Mouse (Mus musculus) heart, adult 18-20 months (tissue): ENCODE data around the gene Ccna2. TPM values are rescaled to one million over a fixed set of nuclear protein-coding genes. Genes with fewer than 3 reads are reported as not detected.
"Not testable (repeated sequence)": the region's sequence is repeated elsewhere in the genome, so short reads cannot be mapped to it uniquely, and the experiment has no call there.

ENCODE experiments used
- DNase-seq, 2 experiments: peaks; one replicate each; pipeline ENCODE4 v3.0.0; 2021 to 2022; ENCODE audit warnings: mixed read lengths in 1 of 2
- long read RNA-seq, 2 experiments: library from polyadenylated mRNA; stranded (forward); transcript quantifications; one replicate each; pipeline ENCODE4 v2.0.0; 2021
- total RNA-seq, 2 experiments: library from RNA; stranded (reverse); gene quantifications; 2 replicates each; pipeline ENCODE4 v1.2.3; 2021

Ccna2 gene
- total RNA-seq: under 1 TPM; 0.51 to 0.99 TPM
- long read RNA-seq, experiment 1: 0 reads
- long read RNA-seq, experiment 2: 0 reads

DNA sequence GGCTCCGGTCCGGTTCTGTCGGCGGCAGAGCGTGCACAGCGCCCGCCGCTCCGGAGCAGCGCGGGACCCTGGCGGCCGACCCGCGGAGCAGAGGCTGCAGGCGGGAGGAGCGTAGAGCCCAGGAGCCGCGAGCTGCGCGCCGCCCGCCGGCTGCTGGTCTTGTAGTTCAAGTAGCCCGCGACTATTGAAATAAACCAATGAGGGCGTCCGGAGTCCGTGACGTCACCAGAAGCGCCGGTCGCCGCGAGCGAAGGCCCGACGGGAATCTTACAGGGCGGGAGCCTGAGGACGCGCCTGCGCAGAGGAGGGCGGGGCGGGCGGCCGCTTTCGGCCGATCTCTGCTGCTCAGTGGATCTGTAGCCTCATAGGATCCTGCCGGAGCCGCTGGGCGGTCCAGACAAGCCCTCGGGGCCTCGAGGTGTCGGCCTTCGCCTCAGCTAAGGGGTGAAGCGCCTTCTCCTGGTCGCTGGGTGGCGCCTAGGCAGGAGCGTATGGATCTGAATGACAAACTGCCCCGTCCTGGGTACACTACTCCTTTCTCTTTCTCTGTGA, at the start of gene Ccna2:
Ccna2 (minus strand) TSS at position 324 of the 552 bp plus-strand sequence.
- DNase-seq: peak; percentile 98 to 99

DNA sequence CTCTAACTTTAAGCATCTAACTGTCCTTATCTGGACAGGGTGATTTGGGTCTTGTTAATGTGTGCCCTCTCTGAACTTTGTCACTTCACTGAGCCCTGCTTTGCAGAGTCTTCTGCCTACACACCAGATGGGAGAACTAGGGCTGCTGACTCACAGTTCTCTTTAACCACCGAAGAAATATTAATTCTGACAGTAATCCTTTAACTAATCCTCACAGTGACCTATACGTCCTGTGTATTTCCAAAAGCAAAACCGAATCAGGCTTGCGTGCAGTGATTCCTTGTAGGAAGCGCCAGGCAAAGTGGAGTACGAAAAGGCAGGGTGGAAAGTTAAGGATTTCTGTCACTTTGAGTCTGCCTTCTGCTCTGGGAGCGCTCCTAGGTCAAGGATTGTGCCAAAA, 46.2 kb upstream of the Ccna2 start:
- DNase-seq: no peak

DNA sequence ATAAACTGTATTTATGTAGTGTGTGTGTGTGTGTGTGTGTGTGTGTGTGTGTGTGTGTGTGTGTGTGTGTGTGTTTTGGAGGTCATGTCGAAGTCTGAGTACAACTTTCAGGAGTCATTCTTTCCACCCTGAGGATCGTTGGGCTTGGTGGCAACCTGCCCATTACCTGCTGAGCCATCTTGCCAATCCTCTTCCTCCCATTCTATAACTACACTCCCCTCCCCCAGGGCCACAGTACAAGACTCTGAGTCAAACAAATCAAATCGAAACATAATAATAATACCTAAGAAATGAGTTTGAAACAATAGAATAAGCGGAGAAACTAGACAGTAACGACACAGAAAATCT, 41.9 kb upstream of the Ccna2 start:
- peak in 1 of 2 experiments; percentile 12 for DNase-seq

DNA sequence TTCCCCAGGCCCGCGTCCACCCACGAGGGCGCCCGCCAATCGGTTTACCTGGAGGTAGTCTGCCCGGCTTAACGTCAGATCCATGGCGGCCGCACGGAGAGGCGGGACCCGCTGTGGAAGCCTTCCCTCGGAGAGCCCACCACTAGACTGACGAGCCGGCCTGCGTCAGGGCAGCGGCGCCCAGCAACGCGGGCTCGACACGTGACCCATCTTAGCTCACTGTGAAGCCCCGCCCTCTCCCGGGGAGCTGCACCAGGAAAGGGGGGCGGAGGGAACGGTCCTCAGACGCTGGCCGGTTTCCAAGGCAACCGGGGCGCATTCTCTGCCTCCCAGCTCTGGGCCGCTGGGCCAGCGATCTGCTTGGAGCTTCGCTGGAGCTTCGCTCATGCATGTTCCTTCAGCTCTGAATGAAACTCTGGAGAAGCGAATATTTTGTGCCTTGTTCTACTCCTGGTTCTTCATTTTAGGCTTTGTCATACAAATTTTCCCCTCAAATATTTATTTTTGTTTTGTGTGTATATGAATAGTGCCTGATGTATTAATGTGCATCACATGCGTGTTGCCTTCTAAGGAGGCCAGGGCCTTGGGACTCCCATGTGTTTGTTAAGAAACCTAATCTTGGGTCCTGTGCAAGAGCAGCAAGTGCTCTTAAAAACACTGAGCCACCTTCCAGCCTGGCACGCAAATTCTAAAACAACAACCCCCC, 41.4 kb upstream of the Ccna2 start, which contains the start of gene Bbs7:
Bbs7 (minus strand) TSS at position 276 of the 706 bp plus-strand sequence.
- DNase-seq: peak; percentile 92 to 95

DNA sequence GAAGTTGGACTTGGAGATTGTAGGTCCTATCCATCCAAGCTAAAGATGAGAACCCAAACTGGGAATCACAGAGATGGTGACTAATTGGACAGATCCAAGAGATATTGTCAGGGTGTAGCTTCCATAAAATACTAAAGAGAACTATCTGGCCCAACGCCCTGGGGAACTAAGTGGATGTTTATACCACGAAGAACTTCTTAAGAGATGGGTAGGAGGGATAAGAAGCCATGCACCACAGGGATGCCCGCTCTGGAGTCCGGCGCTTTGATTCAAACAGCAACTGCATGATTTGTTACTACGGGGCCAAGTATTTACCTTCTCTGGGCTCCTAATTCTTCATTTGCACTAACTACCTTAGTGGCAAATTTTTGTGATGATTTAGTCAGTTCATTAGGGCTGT, 40.7 kb upstream of the Ccna2 start:
- DNase-seq: no peak

DNA sequence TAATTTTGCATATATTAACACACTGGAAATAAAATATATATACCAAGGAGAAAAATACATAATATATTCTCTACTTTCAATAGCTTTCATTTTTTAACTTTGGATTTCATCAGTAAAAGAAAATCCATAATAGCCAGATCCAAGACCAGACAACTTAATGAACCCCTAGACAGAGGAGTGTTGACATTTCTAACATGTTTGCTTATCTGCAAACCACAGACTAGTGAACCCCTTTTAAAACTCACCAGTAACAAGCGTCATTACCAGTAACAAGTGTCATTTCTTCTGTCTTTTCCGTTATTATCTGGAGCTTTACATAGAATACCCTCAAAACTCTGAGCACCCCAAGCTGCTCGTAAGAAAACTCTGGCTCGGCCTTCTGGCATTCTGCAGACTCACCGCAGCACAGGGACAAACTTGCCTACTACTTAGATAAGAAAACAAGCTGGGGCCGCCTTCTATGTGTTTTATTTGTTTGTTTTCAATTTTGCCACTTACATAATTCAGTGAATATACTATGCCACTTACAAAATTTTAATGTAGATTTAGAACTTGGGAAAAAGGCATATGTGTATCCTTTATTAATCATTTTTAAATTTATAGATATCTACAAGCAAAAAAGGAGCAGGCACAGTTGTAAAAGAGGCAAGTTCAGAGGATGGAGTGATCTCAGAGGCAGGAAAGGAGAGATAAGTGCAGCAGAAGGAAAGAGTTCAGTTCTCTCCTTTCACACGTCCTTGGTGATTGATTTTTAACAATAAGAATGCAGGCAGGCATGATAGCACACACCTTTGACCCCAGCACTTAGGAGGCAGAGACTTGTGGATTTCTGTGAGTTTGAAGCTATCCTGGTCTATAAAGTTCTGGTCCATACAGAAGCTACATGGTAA, 34.2 kb upstream of the Ccna2 start:
- DNase-seq: no peak

DNA sequence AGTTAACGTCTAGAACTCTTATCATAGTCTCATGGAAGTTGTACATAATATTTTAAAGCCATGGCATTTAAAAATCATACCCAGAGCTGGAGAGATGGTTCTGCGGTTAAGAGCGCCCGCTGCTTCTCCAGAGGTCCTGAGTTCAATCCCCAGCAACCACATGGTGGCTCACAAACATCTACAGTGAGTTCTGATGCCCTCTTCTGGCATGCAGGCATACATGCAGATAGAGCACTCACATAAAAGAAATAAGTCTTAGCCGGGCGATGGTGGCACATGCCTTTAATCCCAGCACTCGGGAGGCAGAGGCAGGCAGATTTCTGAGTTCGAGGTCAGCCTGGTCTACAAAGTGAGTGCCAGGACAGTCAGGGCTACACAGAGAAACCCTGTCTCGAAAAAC, 27.8 kb upstream of the Ccna2 start:
- not testable (repeated sequence) for DNase-seq

DNA sequence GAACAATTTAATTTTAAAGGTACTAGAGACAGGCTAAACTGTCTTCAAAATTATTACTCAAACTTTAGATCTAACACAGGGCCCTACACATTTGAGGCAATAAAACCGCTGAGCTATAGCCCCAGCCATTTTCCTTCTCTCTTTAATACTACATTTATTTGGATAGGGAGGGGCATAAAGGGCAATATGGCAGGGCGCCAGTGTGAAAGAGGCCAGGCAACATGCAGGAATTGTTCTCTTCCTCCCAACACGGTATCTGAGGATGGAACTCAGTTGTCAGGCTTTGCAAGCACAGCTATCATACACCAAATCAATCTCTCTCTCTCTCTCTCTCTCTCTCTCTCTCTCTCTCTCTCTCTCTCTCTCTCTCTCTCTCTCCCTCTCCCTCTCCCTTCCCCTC, 26.9 kb upstream of the Ccna2 start:
- DNase-seq: no peak

DNA sequence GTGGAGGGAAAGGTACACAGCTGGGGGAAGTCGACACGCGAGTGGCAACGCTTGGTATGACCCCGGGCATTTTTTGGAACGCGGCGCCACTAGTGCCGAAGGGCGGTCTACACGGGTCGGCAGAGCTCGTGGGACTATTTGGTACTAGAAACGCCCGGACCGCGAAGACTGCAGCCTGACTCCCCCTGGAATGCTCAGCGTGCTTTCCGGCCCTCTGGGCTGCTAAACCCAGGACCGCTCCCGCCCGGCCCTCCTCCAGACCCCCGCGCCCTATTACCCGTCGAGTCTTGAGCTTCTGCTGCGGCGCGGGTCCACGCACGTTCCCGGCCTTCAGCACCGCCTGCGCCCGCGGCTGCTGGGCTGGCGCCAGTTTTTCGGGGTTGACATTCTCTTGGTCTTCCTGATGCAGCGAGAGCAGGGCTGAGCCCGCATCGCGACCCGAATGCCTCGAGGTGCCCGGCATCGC, 556 bp downstream of the Ccna2 start:
- no peak for DNase-seq

DNA sequence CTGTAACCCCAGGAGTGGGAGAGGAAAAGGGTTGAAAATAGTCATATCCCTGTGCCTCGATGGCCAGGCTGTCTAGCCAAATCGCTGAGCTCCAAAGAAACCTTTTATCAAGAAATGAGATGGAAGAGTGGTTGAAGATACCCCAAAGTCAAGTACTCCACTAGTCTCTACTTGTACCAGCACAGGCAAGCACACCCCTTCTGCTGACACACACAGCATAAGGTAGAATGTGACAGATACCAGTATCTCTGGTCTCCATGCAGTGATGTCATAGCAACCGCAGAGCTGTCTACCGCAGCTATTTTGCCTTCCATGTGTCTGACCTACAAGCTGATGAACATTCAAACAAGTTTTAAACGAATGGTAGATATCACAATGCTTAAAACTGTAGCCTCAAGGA, 2.1 kb downstream of the Ccna2 start:
- no peak for DNase-seq

DNA sequence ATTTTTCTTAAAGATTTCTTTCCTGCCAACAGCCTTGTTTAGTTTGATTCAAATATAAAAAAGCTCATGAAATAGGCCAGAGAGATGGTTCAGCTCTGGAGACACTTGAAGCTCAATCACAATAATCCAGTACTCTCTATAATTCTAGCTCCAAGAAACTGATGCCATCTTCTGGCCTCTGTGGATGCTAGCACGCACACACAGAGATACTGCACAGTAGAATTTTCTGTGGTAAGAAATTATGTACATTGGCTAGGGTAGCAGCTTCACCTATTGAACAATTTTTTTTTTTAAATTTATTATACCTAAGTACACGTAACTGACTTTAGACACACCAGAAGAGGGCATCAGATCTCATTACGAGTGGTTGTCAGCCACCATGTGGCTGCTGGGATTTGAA, 8.3 kb downstream of the Ccna2 start:
- DNase-seq: no peak

DNA sequence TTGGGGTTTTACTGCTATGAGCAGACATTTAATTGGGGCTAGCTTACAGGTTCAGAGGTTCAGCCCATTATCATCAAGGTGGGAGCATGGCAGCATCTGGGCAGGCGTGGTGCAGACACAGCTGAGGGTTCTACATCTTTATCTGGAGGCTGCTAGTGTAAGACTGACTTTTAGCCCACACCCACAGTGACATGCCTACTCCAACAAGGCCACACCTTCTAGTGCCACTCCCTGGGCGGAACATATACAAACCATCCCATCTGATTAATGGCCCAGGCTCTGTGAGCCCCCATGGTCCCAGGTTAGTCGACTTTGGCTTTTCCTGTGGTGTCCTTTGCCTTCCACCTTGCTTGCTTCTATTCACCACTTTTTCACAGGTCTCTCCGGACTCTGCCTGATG, 12.3 kb downstream of the Ccna2 start:
- DNase-seq: no peak

DNA sequence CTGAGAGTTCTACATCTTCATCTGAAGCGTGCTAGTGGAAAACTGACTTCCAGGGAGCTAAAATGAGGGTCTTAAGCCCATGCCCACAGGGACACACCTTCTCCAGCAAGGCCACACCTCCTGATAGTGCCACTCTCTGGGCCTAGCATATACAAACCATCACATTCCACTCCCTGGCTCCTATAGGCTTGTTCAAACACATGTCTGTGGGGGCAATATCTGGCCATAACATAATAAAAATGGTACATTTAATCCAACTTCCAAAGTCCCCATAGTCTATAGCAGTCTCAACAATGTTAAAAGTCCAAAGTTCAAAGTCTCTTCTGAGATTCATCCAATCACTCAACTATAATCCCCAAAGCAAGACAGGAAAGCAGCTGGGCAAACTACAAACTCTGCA, 14.3 kb downstream of the Ccna2 start:
- DNase-seq: no peak

DNA sequence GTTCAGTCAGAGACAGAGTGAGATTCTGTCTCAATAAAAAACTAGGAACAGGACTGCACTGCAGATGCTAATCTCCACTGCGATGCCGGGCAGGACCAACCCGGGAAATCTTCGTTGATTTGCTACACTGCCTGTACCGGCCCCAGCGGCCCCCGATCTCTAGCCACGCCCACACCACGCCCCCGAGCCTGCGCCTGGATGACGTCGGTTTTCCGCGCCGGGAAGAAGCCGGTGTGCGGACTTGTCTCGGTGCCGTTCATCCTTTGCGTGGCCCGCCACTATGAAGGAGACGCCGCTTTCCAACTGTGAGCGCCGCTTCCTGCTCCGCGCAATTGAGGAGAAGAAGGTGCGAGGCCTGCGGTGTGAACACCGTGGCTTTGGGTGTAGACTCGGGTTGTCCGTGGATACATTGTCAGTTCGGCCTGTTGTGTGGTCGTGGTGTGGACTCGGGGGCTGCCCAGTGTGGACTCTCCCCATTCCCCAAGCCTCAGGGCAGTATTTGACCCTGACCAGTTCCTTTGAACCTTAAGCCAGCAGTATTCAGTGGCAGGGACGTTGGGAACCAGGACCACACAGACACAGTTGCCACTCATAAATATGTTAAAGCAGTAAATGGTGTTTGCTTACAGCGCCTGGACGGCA, 19.4 kb downstream of the Ccna2 start, which contains the start of gene Exosc9:
Exosc9 (plus strand) TSS at position 201 of the 642 bp plus-strand sequence.
- DNase-seq: peak; percentile 94 to 98

DNA sequence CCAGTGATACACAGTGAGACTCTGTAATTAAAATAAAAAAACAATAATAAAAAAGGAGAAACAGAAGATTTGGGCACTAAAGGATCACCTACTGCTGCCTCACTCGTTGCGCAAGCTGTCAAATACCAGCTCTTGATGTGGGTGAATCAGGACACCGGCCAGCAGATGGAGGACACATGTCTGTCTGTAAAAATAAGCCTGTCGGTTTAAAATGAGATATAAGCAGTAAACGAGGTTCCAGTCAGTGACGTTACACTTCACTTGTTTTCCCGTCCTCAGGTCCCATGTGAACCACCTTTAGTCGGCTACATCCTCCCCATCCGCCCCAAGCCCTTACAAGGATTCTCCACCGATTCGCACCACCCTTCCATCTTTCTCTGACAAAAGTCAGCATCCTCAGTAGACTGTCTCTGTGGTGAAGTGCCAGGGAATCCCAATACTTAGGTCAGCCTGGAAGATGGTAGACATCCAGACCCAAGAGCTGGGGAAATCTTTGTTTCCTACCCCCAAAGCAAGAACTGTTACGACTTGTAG, 20.0 kb downstream of the Ccna2 start:
- no peak for DNase-seq

DNA sequence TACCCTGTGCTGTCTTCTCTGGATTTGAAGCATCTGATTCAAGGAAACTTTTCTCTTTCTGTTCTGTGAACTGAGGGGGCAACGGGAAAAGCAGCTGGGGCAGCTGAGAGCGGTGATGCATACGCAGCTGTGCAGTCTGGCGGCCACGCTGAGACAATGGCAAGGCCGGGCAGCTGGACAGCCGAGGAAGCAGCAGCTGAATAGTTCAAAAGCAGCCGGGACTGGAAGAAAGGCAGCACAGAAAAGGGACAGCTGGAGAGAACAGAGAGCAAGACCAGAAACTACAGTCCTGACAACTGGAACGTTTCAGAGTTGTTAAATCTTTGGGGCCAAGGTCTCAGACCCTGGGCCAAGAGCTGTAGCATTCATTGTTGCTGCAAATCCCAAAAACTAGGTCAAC, 20.6 kb downstream of the Ccna2 start:
- peak; percentile 56 to 78 for DNase-seq

DNA sequence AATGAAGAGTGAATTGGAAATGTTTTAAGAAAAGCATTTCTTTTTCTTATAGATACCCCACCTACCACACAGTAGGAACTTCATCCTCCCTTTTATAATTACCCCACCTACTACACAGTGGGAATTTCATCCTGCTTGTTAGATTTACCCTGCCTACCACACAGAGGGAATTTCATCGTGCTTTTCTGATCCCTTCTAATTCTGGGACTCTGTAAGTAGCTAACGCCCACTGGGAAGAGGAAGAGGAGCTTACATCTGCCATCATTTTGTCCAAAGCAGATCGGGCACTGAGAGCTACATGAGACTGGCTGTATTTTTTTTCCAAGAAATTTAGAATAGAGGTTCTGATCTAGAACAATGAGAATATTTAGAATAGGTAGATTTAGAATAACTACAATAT, 27.0 kb downstream of the Ccna2 start:
- DNase-seq: no peak

DNA sequence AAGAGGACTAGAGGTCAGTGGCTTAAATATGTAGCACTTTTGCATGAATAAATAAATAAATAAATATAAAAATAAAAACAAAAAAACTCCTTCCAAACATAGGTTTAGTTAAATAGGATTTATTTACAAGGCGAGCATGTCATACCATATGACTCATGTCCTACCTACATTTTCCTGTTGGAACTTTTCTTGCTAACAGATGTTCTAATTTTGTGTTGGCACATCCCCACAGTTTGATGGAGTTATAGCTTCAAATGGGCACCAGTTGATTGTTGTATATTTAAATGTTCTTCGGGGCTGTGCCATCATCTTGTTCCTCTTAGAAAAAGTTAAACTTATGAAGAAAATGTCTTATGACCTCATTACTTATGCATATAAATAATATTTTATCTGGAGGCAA, 30.6 kb downstream of the Ccna2 start:
- DNase-seq: no peak

DNA sequence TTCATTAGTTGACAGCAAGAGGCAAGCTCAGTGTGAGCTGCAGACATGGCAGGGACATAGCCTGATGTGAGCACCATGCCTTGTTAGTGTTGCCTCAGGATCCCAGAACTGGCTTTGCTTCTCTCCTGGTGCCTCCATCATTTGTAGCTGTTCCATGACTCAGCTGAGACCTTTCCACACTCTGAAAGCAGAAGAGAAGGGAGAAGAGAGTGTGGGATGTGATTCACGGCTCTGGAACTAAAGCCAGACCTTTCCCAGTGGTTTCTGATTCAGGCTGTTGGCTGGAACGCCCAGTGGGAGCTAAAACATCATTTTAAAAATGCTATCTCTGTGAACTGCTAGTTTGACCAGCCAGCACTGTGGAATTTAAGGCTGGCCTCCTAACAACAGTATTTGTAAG, 31.2 kb downstream of the Ccna2 start:
- DNase-seq: peak; percentile 18 to 57

DNA sequence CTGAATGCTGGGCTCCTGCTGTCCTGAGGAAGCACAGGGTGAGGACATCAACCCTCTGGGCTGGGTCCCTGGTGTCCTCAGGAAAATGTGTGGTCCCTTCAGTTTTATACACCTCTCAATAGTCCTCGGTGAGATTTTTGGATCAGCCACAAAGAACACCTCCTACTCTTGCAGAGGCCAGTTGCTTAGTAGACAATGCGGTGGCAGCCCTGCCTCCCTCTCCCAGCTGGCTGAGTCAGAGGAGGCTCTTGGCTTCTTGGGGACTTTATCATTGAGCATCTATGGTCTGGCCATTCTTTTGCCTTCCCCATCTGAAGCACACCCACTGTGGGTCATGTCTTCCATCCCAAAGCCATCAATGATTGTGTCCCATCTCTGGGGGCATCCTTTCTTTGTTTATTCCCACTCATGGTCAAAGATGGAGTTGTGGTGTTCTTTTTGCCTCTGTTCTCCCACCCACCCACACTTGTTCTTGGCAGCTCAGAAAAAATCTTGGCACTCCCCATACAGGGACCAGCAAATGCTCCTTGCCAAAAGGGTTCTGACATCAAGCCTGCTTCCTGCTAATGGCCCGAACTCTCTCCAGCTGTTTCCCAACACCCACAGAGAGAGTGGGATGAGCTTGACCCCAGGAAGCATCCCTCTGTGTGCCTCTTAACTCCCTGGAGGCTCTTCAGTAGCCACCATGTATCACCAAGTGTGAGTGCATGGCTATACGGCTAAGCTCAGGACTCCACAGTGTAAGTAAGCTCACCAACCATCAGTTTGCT, 34.1 kb downstream of the Ccna2 start:
- DNase-seq: peak; percentile 16 to 48

DNA sequence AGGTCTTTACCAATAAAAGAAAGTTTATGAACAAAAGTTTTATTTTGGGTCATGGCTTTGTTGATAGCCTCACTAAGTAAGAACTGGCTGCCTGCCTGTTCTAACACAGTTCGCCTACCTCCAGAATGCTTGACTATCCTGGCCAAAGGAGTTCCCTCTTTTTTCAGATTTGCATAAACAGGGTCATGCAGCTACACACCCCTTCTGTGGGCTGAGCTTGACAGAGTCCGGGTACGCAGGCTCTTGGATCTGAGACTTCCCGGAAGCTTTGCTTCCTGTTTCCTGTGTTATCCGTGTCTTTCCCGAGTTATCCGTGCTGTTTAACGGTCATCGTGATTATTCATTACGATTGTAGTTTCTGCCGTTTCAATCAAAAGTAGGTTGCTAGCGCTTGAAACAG, 35.9 kb downstream of the Ccna2 start:
- no peak for DNase-seq
